Mouse (Mus musculus): ENCODE results near the gene Akt1.

Gene Akt1

DNA sequence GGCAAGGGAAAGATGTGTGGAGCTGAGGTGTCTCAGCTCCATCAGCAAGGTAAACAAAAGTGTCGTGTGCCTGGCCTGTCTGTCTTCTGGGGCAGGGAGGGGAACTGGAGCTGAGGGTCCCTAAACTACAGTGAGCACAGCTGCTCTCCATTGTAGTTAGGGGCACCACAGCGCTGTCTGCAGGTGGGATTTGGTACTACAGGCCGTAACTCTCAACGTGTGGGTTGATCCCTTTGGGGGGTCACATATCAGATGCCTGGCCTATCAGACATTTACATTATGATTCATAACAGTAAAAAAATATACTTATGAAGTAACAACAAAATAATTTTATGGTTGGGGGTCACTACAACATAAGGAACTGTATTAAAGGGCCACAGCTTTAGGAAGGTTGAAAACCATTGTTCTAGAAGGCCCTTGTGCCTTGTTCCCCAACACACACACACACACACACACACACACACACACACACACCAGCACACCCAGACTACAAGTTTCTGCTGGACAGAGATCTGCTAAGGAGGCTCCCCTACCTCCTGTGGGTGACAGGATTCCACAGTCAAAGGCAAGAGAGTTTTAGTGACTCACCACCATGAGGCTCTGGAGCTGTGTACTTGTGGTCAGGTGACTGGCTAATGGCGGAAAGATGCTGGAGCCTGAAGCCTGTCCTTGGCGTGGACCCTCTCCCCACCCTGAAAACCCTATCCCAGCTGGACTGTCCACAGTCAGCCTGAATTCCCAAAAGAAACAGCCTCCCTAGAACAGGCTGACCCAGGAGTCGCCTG is 47.4 kb downstream of the Akt1 start:
- DNase-seq = no peak

DNA sequence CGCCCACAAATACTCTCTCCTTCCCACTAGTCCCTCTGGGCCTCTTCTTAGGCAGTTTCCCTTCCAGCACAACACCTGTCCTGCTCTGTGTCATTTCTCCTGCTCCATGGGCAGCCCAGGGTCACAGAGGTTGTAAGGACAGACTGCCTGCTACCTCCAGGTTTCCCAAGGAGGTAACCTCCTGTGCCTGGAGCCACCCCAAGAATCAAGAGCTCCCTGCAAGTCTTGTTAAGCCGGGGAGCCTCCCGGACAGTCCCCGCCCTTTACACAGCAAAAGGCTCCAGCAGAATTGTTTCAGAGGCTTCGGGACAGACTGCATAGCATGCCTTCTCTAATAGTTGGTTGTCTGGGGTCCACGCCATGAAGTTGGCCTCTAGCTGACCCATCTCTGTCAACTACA is 48.2 kb downstream of the Akt1 start:
- DNase-seq = no peak

DNA sequence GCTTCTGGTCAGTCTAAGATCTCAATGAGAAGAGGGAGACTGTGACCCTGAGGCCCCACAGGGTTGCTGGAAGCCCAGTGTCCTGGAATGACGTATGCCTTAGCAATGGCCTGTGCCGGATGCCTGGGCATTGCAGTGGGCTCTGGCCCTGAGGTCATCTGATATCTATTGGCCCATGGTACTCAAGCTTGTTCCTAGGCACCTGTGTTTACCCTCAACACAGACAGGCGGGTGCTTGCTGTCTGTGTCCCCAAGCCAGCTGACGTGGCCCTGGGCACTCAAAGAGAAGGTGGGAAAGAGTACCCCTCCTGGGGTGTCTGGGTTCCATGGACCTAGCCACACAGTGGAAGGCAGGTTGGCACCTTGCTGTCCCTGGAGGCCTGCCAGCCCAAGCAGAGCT is 49.0 kb downstream of the Akt1 start:
- DNase-seq = no peak

DNA sequence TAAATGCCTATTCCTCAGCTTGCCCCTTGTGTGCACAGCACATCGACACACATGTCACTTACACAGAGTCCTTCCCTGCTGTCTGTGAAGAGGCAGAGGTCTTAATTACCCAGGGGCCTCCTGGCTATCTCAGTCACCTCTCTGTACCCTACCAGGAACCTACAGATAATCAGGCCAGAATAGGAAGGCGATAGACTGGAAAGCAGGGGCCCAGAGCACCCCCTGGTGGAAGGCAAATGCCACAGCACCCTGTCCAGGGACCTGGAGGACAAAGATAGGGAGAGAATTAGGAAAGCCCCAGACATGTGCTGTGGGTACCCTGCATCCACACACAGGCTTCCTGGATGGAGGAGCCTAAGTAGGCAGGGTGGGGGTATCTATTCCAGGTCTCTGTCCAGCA is 50.9 kb downstream of the Akt1 start:
- peak; percentile 61 for DNase-seq

DNA sequence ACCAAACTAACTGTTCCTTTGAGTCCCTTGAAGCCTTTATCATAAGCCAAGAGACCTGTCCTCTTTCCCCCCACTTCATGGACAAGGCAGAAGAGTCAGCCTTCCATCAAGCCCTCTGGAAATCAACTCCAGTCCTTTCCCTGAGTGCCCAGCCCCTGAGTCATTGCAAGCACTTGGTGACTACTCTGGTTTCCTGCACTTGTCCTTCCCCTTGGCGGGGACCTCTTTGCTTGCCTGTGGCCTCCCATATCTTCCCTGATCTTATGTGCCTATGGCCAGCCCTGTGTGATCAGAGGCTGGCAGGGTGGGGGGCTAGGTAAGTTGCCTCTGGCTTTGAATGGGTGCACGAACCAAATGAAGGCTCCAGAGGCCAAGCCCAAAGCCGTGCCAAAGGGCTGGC is 52.8 kb downstream of the Akt1 start:
- DNase-seq = no peak

DNA sequence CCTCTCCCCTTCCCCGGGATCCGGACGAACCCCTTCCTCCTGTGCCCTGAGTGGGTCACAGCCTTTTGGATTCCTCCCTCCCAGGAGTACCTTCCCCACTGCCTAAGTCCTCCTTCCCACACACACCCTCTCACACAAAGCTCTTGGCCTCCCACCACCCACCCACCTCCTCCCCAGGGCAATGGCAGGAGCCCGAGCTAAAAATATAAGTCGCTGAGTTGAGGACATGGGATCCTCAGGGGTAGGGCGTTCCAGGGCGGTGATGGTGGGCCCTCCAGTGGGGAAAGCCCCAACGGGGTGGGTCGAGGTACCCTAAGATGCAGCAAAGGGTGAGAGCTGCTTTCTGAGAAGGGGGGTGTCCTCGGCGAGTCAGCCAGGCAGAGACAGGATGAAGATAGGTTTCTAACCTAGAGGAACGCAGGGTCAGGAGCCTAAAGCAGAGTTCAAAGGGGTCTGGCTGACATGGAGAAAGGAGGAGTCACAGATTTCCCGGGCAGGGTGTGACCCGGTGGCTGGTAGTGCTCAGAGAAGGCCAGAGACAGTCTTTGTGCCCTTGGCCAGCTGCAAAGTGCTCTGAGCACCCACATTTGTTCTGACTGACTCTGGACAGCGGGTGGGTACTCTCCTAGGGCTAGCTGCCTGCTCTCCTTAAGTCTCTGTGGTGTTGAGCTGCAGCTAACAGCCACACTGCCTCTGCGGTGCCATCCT is 54.2 kb downstream of the Akt1 start:
- DNase-seq = no peak

DNA sequence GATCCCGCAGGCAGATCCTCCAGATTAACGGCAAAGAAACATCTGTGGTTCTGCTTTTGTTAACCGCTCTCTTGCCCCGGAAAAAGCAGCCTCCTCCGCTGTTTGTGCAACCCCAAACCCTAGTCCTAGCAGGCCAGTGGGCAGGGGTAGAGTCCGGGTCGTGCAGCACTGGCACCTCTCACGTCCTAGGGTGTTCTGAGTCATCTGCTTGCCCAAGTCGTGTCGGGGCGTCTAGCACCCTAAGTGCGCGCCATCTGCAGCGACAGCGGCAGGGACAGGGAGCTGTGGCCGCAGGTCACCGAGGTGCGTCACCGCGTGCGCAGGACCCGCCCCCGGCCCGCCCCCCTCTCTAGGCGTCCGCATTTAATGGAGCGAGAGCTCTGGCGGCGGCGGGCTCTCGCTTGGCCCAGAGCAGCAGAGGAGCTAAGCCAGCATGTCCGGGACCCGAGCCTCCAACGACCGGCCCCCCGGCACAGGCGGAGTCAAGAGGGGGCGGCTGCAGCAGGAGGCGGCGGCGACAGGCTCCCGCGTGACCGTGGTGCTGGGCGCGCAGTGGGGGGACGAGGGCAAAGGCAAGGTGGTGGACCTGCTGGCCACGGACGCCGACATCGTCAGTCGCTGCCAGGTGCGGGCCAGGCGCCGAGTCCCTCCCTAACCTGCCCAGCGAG is 54.9 kb downstream of the Akt1 start, which contains the start of gene Adssl1:
Adssl1 (plus strand) TSS at position 360 of the 668 bp plus-strand sequence.
- peak; percentile 51 for DNase-seq

DNA sequence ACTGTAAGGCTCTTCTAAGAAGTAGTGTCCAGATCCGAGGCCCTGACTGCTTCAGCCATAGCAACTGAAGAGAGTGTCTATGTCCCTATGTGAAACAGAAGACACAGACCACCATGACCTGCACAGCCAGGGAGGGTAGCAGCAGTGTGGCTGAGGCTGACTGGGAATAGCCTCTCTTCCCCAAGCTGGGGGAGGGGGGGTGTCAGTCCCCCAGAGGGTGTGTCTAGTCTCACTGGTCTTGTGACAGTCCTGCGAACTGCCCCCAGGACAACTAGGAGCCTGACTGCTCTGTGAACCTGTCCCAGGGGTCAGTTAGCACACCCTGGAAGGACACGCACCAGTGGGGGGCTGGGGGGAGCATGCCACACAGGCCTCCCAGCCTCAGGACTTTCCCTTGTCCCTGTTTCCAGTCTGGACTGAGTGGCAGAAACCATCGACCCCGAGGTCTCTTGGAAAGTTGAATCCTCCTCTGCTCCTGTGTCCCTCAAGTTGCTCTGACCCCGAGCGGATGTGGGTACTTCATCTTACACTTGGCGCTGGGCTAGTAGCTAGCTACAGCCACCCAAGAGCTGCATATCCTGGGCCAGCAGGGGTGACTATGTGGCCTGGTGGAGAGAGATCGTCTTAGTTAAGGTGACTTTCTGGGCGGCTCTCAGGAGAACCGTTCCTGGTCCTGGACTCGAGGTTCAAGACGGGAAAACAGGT is 55.6 kb downstream of the Akt1 start:
- no peak for DNase-seq

DNA sequence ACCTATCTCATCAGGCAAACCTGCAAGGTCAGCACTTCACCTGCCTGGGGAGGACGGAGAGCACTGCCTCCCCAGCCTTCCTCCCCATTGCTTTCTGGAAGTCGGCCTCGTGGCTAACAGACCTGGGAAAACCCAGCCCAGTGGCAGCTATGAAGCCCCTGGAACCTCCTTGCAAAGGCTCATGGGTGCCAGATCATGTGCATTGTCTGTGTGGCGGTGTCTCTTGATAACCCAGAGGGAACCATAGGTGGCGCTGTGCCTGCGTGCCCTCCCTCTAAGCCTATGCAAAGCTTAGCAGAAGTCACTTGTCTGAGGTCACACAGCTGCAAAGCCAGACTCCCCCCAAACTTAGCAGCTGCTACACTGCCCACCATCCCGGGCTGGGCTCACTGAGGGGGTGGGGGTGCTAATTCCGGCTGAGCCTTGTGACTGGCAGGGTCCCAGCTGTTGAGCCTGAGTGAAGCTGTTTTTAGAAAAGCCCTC is 56.7 kb downstream of the Akt1 start:
- DNase-seq = no peak

DNA sequence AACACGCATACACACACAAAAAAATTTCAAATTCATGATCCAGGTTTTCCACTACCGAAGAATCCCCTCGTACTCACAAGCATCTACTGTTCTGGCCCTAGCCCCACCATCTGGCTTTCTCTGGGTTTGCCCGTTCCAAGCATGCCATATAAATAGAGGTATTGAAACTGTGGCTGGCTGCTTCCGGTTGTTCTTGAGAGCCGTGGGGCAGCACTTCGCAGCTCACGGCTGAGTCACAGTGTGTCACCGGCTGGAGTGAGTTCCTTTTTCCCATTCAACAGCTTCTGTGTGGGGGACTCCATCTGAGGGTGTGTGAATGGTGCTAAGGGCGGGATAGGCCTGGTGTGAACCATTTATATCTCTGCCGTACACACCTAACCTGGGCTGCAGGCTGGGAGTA is 57.5 kb downstream of the Akt1 start:
- no peak for DNase-seq

DNA sequence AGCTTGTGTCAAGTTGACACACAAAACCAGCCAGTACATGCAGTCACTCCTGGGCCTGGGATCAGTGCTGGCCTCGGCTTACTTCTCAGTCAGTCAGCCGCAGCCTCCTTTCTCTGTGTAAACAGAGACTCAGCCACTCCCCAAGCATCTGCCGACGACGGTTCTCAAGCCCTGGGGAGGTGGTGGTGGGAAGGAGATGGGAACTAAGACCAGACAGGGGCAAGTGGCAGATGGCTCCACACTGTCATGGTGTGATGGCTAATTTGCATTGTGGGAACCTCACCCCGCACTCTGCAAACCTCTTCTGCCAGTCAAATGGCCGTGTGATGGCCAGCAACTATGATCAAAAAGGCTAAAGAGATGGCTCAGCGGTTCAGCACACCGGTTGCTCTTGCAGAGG is 58.0 kb downstream of the Akt1 start:
- DNase-seq = no peak

DNA sequence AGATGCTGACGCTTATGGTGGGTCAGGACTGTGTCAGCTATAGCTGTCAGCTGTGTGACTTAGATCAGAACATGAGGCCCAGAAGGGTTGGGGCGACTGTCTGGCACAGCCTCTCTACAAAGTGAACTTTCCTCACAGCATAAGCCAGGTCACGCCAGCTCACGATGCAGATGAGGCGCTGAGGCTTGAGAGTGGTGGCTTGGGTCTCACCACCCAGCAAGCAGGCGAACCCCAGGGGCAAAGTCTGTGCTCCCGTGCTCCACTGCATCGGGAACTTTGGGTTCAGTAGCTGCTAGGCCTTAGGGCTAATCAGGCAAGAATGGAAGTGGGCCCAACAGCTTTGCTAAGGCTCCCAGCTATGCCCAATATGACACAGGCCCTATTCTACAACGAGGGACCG is 65.7 kb downstream of the Akt1 start:
- DNase-seq = no peak

DNA sequence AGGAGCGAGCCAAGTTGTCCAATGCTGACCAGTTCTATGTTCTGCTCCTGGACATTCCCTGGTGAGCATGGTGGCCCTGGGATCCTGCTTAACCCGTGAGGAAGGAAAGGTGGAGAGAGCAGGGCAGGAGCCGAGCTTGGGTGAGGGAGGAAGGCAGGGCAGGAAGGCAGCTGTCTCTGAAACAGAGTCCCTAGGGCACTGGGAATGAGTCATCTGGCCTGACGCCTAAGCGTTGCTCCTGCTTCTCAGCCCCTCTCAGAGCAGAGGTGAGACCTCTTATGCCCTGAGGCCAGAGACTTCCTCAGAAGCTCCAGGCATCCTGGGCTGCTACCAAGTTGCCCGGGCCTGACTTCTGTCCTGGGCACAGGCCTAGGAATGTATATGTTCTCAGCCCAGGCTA is 67.7 kb downstream of the Akt1 start:
- no peak for DNase-seq

DNA sequence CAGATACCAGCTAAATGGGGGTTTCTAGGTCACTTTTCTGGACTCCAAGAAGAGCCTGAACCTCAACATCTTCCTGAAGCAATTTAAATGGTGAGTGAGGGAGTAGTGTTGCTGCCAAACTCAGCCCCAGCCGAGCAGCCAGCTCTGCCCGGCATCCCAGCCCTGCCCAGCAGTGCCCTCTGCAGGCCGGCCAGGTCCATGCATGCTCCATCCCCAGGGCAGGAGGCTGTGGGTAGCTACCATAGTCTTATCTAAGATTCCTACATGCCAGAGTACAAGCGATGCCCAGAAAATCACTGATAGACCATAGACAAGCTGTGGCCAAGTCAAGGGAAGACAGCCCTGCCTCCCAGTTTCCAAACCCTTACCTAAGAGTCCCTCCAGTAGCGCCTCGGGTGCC is 68.9 kb downstream of the Akt1 start:
- peak; percentile 71 for DNase-seq

DNA sequence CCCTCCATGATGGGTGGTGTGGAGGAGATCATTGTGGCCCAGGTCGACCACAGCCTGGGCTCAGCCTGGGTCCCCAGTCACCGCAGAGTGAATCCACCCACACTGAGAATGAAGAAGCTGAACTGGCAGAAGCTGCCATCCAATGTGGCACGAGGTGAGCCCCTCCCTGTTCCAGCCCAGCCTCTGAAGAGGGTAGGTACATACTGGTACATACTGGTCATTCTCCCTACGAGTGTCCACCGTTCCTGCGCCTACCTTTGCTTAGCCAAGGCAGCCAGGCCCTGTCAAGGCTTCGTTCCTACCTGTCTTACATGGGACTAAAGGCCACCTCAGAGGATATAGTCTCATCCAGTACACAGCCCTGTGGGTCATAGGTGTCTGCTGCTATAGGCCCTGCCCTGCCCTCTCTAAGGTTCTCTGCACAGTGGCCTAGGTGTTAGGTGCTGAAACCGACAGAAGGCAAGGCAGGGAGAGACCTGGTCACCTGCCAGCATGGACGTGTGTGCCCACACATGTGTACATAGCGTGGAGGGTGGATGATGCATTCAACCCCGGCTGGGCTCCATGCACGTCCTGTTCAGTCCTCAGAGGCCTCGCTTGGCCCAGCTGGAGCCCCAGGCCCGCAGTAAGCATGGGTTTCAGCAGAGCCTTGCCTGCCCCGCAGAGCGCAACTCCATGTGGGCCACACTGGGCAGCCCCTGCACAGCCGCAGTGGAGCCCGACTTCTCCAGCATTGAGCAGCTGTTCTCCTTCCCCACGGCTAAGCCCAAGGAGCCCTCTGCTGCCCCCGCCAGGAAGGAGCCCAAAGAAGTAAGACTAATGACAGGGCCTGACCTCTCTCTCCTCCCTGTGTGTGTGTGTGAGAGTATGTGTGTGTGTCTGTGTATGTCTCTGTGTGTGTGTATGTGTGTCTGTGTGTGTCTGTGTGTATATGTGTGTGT is 69.7 kb downstream of the Akt1 start:
- no peak for DNase-seq

DNA sequence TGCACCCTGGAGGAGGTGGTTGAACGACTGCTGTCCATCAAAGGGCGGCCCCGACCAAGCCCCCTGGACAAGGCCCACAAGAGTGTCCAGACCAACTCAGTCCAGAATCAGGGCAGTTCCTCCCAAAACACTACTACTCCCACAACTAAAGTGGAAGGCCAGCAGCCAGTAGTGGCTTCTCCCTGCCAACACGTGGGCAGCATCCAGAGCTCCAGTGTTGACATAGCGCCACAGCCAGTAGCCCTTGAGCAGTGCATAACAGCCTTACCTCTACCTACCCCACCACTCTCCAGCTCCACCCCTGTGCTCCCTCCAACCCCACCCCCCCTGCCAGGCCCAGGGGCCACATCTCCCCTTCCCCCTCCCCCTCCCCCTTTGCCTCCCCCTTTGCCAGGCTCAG is 70.7 kb downstream of the Akt1 start:
- no peak for DNase-seq
